Comparison of ENCODE assay signal across 8 mouse cellular contexts in genomic region chr16:37776860-37777651, GRCm38 (mm10). TPM values are rescaled to one million over a fixed set of nuclear protein-coding genes. Genes with fewer than 3 reads are reported as not detected.
DNase-seq lines count a peak whose midpoint lies in the region; ATAC-seq and TF ChIP-seq lines count a peak whose summit lies in the region.

Gene Fstl1 (plus strand): TSS chr16:37776873.

- no peak for TF ChIP-seq EP300 in ES-Bruce4 (IDR thresholded peaks at IDR 0.05; ENCODE audit: insufficient read depth, low read depth, low read length)
- no peak for TF ChIP-seq EP300 in liver, postnatal 0 days (IDR thresholded peaks at IDR 0.05; ENCODE audit: low read depth)

- H3K9ac ChIP-seq in ES-Bruce4 (ENCODE audit: low read depth, poor library complexity, severe bottlenecking), result peak within 1 kb of the TSS; percentile 70
- peak within 1 kb of the TSS; percentile 88 for H3K9ac ChIP-seq in embryonic facial prominence, embryonic 14.5 days (ENCODE audit: low read depth, low read length)
- H3K9ac ChIP-seq in liver, postnatal 0 days (replicated peaks), result peak within 1 kb of the TSS; percentile 54; the same call in 1 of the 2 replicates
- peak within 1 kb of the TSS; percentile 81 for H3K9ac ChIP-seq in neural tube, embryonic 15.5 days (replicated peaks)

- no peak for TF ChIP-seq CTCF in ES-Bruce4 (IDR thresholded peaks at IDR 0.05; ENCODE audit: low read depth, low read length)
- TF ChIP-seq CTCF in liver, postnatal 0 days (IDR thresholded peaks at IDR 0.05; ENCODE audit: low read depth), result no peak

- peak within 1 kb of the TSS; percentile 65 for H3K4me2 ChIP-seq in embryonic facial prominence, embryonic 14.5 days (ENCODE audit: low read depth, low read length)
- H3K4me2 ChIP-seq in liver, postnatal 0 days (ENCODE audit: low read depth, low read length), result peak within 1 kb of the TSS; percentile 79
- peak within 1 kb of the TSS; percentile 92 for H3K4me2 ChIP-seq in neural tube, embryonic 15.5 days

- peak; percentile 89 for ATAC-seq in embryonic facial prominence, embryonic 14.5 days (ENCODE audit: low read depth)
- ATAC-seq in liver, postnatal 0 days, result no peak; the same call in 1 of the 2 replicates
- peak; percentile 79 for ATAC-seq in neural tube, embryonic 15.5 days (ENCODE audit: low FRiP score)

- peak within 1 kb of the TSS; percentile 85 for H3K4me3 ChIP-seq in ES-Bruce4 (ENCODE audit: low read depth, low read length)
- peak within 1 kb of the TSS; percentile 95 for H3K4me3 ChIP-seq in embryonic facial prominence, embryonic 14.5 days (ENCODE audit: low read depth, low read length)
- H3K4me3 ChIP-seq in heart, embryonic 10.5 days, result peak within 1 kb of the TSS; percentile 83
- peak within 1 kb of the TSS; percentile 54 for H3K4me3 ChIP-seq in liver, postnatal 0 days (ENCODE audit: low read depth, low read length)
- H3K4me3 ChIP-seq in neural tube, embryonic 15.5 days (replicated peaks), result peak within 1 kb of the TSS; percentile 69

- no peak for TF ChIP-seq POLR2A in ES-Bruce4 (IDR thresholded peaks at IDR 0.05; ENCODE audit: insufficient read depth, low read length)

- DNase-seq in adrenal gland, adult 8-10 months, result no peak
- DNase-seq in embryonic facial prominence, embryonic 14.5 days (ENCODE audit: low spot score), result peak; percentile 90
- DNase-seq in heart, embryonic 10.5 days (ENCODE audit: low spot score), result peak; percentile 89
- DNase-seq in kidney, postnatal 14 days, result peak; percentile 74
- DNase-seq in liver, postnatal 0 days, result peak; percentile 21
- no peak for DNase-seq in spleen, adult 12 weeks (ENCODE audit: low spot score)

- H3K4me1 ChIP-seq in ES-Bruce4 (ENCODE audit: control insufficient read depth, insufficient read depth, low read length), result peaks cover 2% of the 10 kb centered on the region
- peaks cover 20% of the 10 kb centered on the region; the same call in 1 of the 2 replicates for H3K4me1 ChIP-seq in embryonic facial prominence, embryonic 14.5 days (ENCODE audit: control insufficient read depth, insufficient read depth, low read length)
- H3K4me1 ChIP-seq in heart, embryonic 10.5 days, result peaks cover 30% of the 10 kb centered on the region
- H3K4me1 ChIP-seq in liver, postnatal 0 days (ENCODE audit: insufficient read depth), result peaks cover 9% of the 10 kb centered on the region
- peaks cover 41% of the 10 kb centered on the region for H3K4me1 ChIP-seq in neural tube, embryonic 15.5 days

- H3K27me3 ChIP-seq in ES-Bruce4 (ENCODE audit: control insufficient read depth, insufficient read depth, low read length, poor library complexity, severe bottlenecking), result no peaks in the 10 kb centered on the region; the same call in 1 of the 2 replicates
- H3K27me3 ChIP-seq in embryonic facial prominence, embryonic 14.5 days (replicated peaks; ENCODE audit: control insufficient read depth, insufficient read depth, low read length), result no peaks in the 10 kb centered on the region
- no peaks in the 10 kb centered on the region for H3K27me3 ChIP-seq in heart, embryonic 10.5 days (ENCODE audit: insufficient read depth, poor library complexity, severe bottlenecking)
- H3K27me3 ChIP-seq in liver, postnatal 0 days (ENCODE audit: insufficient read depth, low read length), result peaks cover 14% of the 10 kb centered on the region
- H3K27me3 ChIP-seq in neural tube, embryonic 15.5 days (replicated peaks), result no peaks in the 10 kb centered on the region

- H3K36me3 ChIP-seq in ES-Bruce4 (ENCODE audit: control insufficient read depth, insufficient read depth, low read length, poor library complexity, severe bottlenecking), result no peaks in the 10 kb centered on the region
- H3K36me3 ChIP-seq in embryonic facial prominence, embryonic 14.5 days (ENCODE audit: control insufficient read depth, insufficient read depth, low read length), result peaks cover 22% of the 10 kb centered on the region
- H3K36me3 ChIP-seq in heart, embryonic 10.5 days, result peaks cover 20% of the 10 kb centered on the region
- H3K36me3 ChIP-seq in liver, postnatal 0 days (replicated peaks; ENCODE audit: insufficient read depth, low read length), result no peaks in the 10 kb centered on the region
- no peaks in the 10 kb centered on the region for H3K36me3 ChIP-seq in neural tube, embryonic 15.5 days

- no peaks in the 10 kb centered on the region for H3K9me3 ChIP-seq in ES-Bruce4 (replicated peaks; ENCODE audit: control insufficient read depth, insufficient read depth, low read length, poor library complexity, severe bottlenecking)
- H3K9me3 ChIP-seq in embryonic facial prominence, embryonic 14.5 days (ENCODE audit: control insufficient read depth, low read length), result no peaks in the 10 kb centered on the region
- no peaks in the 10 kb centered on the region for H3K9me3 ChIP-seq in heart, embryonic 10.5 days
- no peaks in the 10 kb centered on the region for H3K9me3 ChIP-seq in liver, postnatal 0 days (ENCODE audit: low read length)
- H3K9me3 ChIP-seq in neural tube, embryonic 15.5 days (replicated peaks), result no peaks in the 10 kb centered on the region

- H3K27ac ChIP-seq in ES-Bruce4 (ENCODE audit: insufficient read depth, low read length), result no peak within 1 kb of the TSS
- peak within 1 kb of the TSS; percentile 93 for H3K27ac ChIP-seq in embryonic facial prominence, embryonic 14.5 days (replicated peaks; ENCODE audit: low read depth, low read length)
- H3K27ac ChIP-seq in heart, embryonic 10.5 days, result peak within 1 kb of the TSS; percentile 95
- peak within 1 kb of the TSS; percentile 22; the same call in 1 of the 2 replicates for H3K27ac ChIP-seq in liver, postnatal 0 days (ENCODE audit: low read depth)
- H3K27ac ChIP-seq in neural tube, embryonic 15.5 days (replicated peaks), result peak within 1 kb of the TSS; percentile 74

- WGBS in embryonic facial prominence, embryonic 14.5 days, result under 1% methylated on average over 45 of the region's 52 CpGs
- under 1% methylated on average over 51 of the region's 52 CpGs for WGBS in heart, embryonic 10.5 days
- under 1% methylated on average over 50 of the region's 52 CpGs for WGBS in liver, postnatal 0 days (ENCODE audit: insufficient replicate concordance)
- WGBS in neural tube, embryonic 15.5 days, result under 1% methylated on average over 46 of the region's 52 CpGs

RNA-seq across cellular contexts. Expression of gene Fstl1, which starts in this region (rescaled TPM):
- 53.1 and 56.4 TPM in 2 replicates for polyA plus RNA-seq in ES-Bruce4 (2011; ENCODE audit: insufficient read depth, insufficient read length, low read depth, missing spikeins)
- 10 to 100 TPM; 21.2 to 45.6 (median 33.8) TPM for total RNA-seq in adrenal gland, adult 8-10 months (2022)
- polyA plus RNA-seq in embryonic facial prominence, embryonic 14.5 days (2014; fragmentation: Nextera tagmentation; extraction: Ambion mirVana), result 833 and 870 TPM in 2 replicates
- polyA plus RNA-seq in heart, embryonic 10.5 days (2016; fragmentation: Nextera tagmentation; extraction: Ambion mirVana), result 312 and 372 TPM in 2 replicates
- polyA plus RNA-seq in liver, postnatal 0 days (2015; fragmentation: Nextera tagmentation; extraction: Ambion mirVana), result 14.9 and 15.5 TPM in 2 replicates
- polyA plus RNA-seq in neural tube, embryonic 15.5 days (2015; fragmentation: Nextera tagmentation; extraction: Ambion mirVana), result 123 and 145 TPM in 2 replicates

Comparison
In these comparisons a context has a peak if more than half of its experiments do, and no peak if none do; other contexts are left out.
1. DNase-seq: peak in embryonic facial prominence, embryonic 14.5 days (single experiment), heart, embryonic 10.5 days (single experiment), kidney, postnatal 14 days (single experiment) and liver, postnatal 0 days (single experiment); none in adrenal gland, adult 8-10 months (single experiment) and spleen, adult 12 weeks (single experiment).
2. Peak in every context shown above with its lines, with median percentiles within 50 percentile points of each other: H3K4me3 ChIP-seq, H3K9ac ChIP-seq and H3K4me2 ChIP-seq.